Mouse (Mus musculus) intestine, embryonic 15.5 days (tissue): Measurements from ENCODE around the gene Psmb7. TPM values are rescaled to one million over a fixed set of nuclear protein-coding genes. Genes with fewer than 3 reads are reported as not detected.

Experiments
- ATAC-seq: fragments of 200-750 bp; cut with Nextera tagmentation; 2 replicates; pipeline ENCODE4 v1.8.0; 2017; ENCODE audit warnings: moderate TSS enrichment, moderate library complexity
- H3K27ac ChIP-seq: fragments of 300-500 bp; sonication (generic); 2 replicates; pipeline ENCODE4 v1.5.1; 2015; ENCODE audit warnings: mild to moderate bottlenecking, inconsistent platforms
- H3K27me3 ChIP-seq: fragments of 300-500 bp; sonication (generic); replicated peaks from 2 replicates; pipeline ENCODE4 v1.6.1; 2015; ENCODE audit warnings: inconsistent platforms
- H3K36me3 ChIP-seq: fragments of 300-500 bp; sonication (generic); 2 replicates; pipeline ENCODE4 v1.6.1; 2015; ENCODE audit warnings: inconsistent platforms
- H3K4me1 ChIP-seq: fragments of 300-500 bp; sonication (generic); replicated peaks from 2 replicates; pipeline ENCODE4 v1.6.1; 2015; ENCODE audit warnings: inconsistent platforms
- H3K4me2 ChIP-seq: fragments of 300-500 bp; sonication (generic); replicated peaks from 2 replicates; pipeline ENCODE4 v1.6.1; 2015; ENCODE audit warnings: mild to moderate bottlenecking, inconsistent platforms
- H3K4me3 ChIP-seq: fragments of 300-500 bp; sonication (generic); replicated peaks from 2 replicates; pipeline ENCODE4 v1.5.1; 2015; ENCODE audit warnings: inconsistent platforms
- H3K9ac ChIP-seq: fragments of 300-500 bp; sonication (generic); 2 replicates; pipeline ENCODE4 v1.6.1; 2015; ENCODE audit warnings: inconsistent platforms
- H3K9me3 ChIP-seq: fragments of 300-500 bp; sonication (generic); 2 replicates; pipeline ENCODE4 v1.6.1; 2016; ENCODE audit warnings: inconsistent platforms
- WGBS: fragments of 180-500 bp; shearing (Covaris S2); methylation state at CpG from one replicate; pipeline ENCODE4 v1.1.7; 2015; 5-methylcytosine and 5-hydroxymethylcytosine counted together
- polyA plus RNA-seq: library from polyadenylated mRNA; unstranded; fragments of >200 nt; fragmentation: Nextera tagmentation; extraction: Ambion mirVana; gene quantifications from 2 replicates; pipeline ENCODE4 v1.2.1, GENCODE M21; 2015

The Psmb7 gene
- polyA plus RNA-seq: 243 and 247 TPM in 2 replicates

GRCm38 (mm10) chr2:38643625-38644427, at the start of gene Psmb7:
Psmb7 (minus strand) TSS chr2:38644087.
- H3K9ac ChIP-seq: peak within 1 kb of the TSS; percentile 79
- no peaks in the 10 kb centered on the region for H3K27me3 ChIP-seq
- H3K36me3 ChIP-seq: no peaks in the 10 kb centered on the region
- ATAC-seq: peak; percentile 93
- 0 out of 2 replicates have a peak, but pooled peaks cover 2% of the 10 kb centered on the region for H3K4me1 ChIP-seq
- no peaks in the 10 kb centered on the region for H3K9me3 ChIP-seq
- H3K4me2 ChIP-seq: peak within 1 kb of the TSS; percentile 75
- peak within 1 kb of the TSS; percentile 79 for H3K4me3 ChIP-seq
- H3K27ac ChIP-seq: no peak within 1 kb of the TSS
- 2% methylated on average over 52 of the region's 52 CpGs for WGBS

DNA sequence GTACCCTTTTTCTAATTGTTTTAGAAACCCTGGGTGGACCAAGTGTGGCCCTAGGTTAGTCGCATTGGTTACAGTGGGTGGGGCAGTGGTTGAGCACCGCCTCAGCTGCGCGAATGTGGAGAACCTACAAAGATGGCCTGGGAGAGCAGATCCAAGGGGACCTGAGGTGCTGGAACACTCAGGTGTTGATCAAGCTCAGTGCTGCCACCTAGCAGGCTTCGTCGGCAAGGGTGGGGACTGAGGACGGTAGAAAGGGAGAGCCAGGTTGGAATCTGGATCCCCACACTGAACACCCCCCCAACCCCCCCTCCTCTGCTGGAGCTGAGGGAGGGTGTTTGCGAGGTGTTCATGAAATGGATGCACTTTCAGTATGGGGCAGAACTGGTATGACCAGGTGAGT, 47.7 kb upstream of the Psmb7 start:
- no peak overlapping the region for H3K4me3 ChIP-seq
- ATAC-seq: peak; percentile 24; the same call in 1 of the 2 replicates
- H3K9ac ChIP-seq: no peak overlapping the region
- H3K4me1 ChIP-seq: peaks cover 9% of the 10 kb centered on the region
- H3K27ac ChIP-seq: no peak overlapping the region
- WGBS: 23% methylated on average over 8 of the region's 8 CpGs
- 0 out of 2 replicates have a peak, but pooled peaks cover 8% of the 10 kb centered on the region for H3K27me3 ChIP-seq
- H3K36me3 ChIP-seq: no peaks in the 10 kb centered on the region
- no peaks in the 10 kb centered on the region for H3K9me3 ChIP-seq
- no peak overlapping the region for H3K4me2 ChIP-seq

- H3K27ac ChIP-seq: no peak overlapping the region
- no peaks in the 10 kb centered on the region for H3K9me3 ChIP-seq
- no peak for ATAC-seq
- no peak overlapping the region for H3K4me2 ChIP-seq
- 0 out of 2 replicates have a peak, but pooled peaks cover 8% of the 10 kb centered on the region for H3K27me3 ChIP-seq
- H3K9ac ChIP-seq: no peak overlapping the region
- 90% methylated on average over 1 of the region's 1 CpGs for WGBS
- no peak overlapping the region for H3K4me3 ChIP-seq
- peaks cover 9% of the 10 kb centered on the region for H3K4me1 ChIP-seq
- no peaks in the 10 kb centered on the region for H3K36me3 ChIP-seq
Measured at GRCm38 (mm10) chr2:38689881-38690280, 46.0 kb upstream of the Psmb7 start.

DNA sequence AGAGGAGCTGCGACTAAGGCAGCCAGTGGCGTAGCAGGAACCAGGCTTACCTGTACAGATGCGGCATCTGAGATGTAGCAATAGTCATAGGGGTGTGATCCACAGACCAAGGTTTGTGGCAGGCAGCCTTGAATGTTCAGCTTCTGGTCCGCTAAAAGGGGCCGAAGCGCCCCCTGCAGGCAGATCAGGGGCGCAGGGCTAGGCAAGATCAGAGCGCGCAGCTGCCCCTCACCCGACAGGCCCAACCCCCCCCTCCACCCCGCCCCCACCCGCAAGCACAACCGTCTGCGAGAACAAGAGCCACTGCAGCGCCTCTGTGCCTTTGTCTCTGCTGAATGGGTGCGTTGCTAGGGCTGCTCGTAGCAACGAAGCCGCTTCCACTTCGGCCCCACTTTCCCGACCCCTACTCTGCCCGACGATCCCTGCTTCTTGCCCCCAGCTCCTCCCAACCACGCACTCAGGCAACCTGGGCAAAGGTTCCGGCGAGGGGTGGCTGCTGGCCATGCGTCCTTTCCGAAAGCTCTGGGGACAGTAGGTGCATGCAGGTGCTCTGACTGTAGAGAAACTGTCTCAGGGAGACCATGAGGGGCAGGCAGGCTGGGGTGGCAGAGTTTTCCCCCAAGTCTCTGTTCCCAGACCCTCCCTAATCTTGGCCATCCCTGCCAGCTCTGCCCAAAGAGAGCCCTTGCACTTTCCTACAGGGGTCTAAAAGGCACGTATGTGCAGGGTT, 45.1 kb upstream of the Psmb7 start:
- H3K9ac ChIP-seq: peak overlapping the region; percentile 30; the same call in 1 of the 2 replicates
- peaks cover 9% of the 10 kb centered on the region for H3K4me1 ChIP-seq
- no peak overlapping the region for H3K27ac ChIP-seq
- no peaks in the 10 kb centered on the region for H3K9me3 ChIP-seq
- H3K36me3 ChIP-seq: no peaks in the 10 kb centered on the region
- H3K4me3 ChIP-seq: peak overlapping the region; percentile 26
- H3K4me2 ChIP-seq: peak overlapping the region; percentile 68
- 4% methylated on average over 29 of the region's 29 CpGs for WGBS
- peak; percentile 60 for ATAC-seq
- H3K27me3 ChIP-seq: 0 out of 2 replicates have a peak, but pooled peaks cover 8% of the 10 kb centered on the region

- Histone ChIP-seq H3K4me2 (no peak overlapping the region), H3K9me3 (no peaks in the 10 kb centered on the region), H3K27me3 (peaks cover 8% of the 10 kb centered on the region; the same call in 1 of the 2 replicates), H3K4me3 (no peak overlapping the region), H3K36me3 (no peaks in the 10 kb centered on the region), H3K4me1 (peaks cover 9% of the 10 kb centered on the region), H3K9ac (no peak overlapping the region), H3K27ac (no peak overlapping the region)
- ATAC-seq: no peak
- WGBS: 61% methylated on average over 3 of the region's 3 CpGs
Measured at GRCm38 (mm10) chr2:38685746-38686145, 41.9 kb upstream of the Psmb7 start.

GRCm38 (mm10) chr2:38683083-38683482, 39.2 kb upstream of the Psmb7 start:
- H3K4me1 ChIP-seq: no peaks in the 10 kb centered on the region
- H3K27me3 ChIP-seq: no peaks in the 10 kb centered on the region; the same call in 1 of the 2 replicates
- no peak overlapping the region for H3K4me2 ChIP-seq
- no peak for ATAC-seq
- no peak overlapping the region for H3K4me3 ChIP-seq
- 62% methylated on average over 5 of the region's 5 CpGs for WGBS
- no peaks in the 10 kb centered on the region for H3K9me3 ChIP-seq
- H3K27ac ChIP-seq: no peak overlapping the region
- H3K36me3 ChIP-seq: no peaks in the 10 kb centered on the region
- H3K9ac ChIP-seq: no peak overlapping the region

GRCm38 (mm10) chr2:38682209-38682608, 38.3 kb upstream of the Psmb7 start:
- H3K27ac ChIP-seq: no peak overlapping the region

GRCm38 (mm10) chr2:38678947-38679346, 35.1 kb upstream of the Psmb7 start:
- Histone ChIP-seq H3K27ac (no peak overlapping the region), H3K4me1 (no peaks in the 10 kb centered on the region), H3K4me2 (no peak overlapping the region), H3K27me3 (no peaks in the 10 kb centered on the region; the same call in 1 of the 2 replicates), H3K4me3 (no peak overlapping the region), H3K9ac (no peak overlapping the region), H3K36me3 (no peaks in the 10 kb centered on the region), H3K9me3 (no peaks in the 10 kb centered on the region)
- ATAC-seq: no peak

More at GRCm38 (mm10) chr2:38682209-38682608, 38.3 kb upstream of the Psmb7 start:
- Histone ChIP-seq H3K4me1 (no peaks in the 10 kb centered on the region), H3K27me3 (no peaks in the 10 kb centered on the region; the same call in 1 of the 2 replicates), H3K4me2 (no peak overlapping the region), H3K9ac (no peak overlapping the region), H3K9me3 (no peaks in the 10 kb centered on the region), H3K4me3 (no peak overlapping the region), H3K36me3 (no peaks in the 10 kb centered on the region)
- ATAC-seq: no peak
- 87% methylated on average over 5 of the region's 5 CpGs for WGBS

DNA sequence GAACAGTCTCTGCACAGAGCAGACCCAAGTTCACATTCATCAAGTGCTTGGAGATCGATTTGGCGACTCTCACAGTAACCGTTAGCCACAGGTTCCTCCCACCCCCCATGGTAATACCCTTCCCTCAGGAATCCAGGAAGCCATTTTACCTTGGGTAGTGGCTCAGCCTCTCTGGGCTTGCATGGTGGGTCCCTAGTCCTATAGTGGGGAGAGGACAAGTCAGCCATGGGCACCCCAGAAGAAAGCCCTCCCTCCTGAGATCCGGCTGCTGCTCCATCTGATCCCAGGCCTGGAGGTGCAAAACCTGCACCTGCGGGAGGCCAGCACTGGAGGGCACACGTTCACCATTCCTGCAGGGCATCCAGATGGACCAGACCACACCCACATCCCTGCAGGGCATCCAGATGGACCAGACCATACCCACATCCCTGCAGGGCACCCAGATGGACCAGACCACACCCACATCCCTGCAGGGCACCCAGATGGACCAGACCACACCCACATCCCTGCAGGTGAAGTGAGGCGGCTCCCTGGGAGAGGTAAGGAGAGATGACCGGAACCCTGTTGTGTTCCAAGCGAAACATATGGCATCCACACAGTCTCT, 31.6 kb upstream of the Psmb7 start:
- H3K4me2 ChIP-seq: no peak overlapping the region
- peaks cover 14% of the 10 kb centered on the region; the same call in 1 of the 2 replicates for H3K27me3 ChIP-seq
- H3K9ac ChIP-seq: no peak overlapping the region
- H3K4me1 ChIP-seq: no peaks in the 10 kb centered on the region
- no peak overlapping the region for H3K27ac ChIP-seq
- WGBS: 57% methylated on average over 9 of the region's 9 CpGs
- no peaks in the 10 kb centered on the region for H3K36me3 ChIP-seq
- H3K4me3 ChIP-seq: no peak overlapping the region
- peak; percentile 56 for ATAC-seq
- H3K9me3 ChIP-seq: no peaks in the 10 kb centered on the region

- no peak overlapping the region for H3K27ac ChIP-seq
- WGBS: 55% methylated on average over 11 of the region's 11 CpGs
Measured at GRCm38 (mm10) chr2:38672496-38672895, 28.6 kb upstream of the Psmb7 start.

GRCm38 (mm10) chr2:38668802-38669580, 25.1 kb upstream of the Psmb7 start:
- Histone ChIP-seq H3K27ac (no peak overlapping the region), H3K4me1 (no peaks in the 10 kb centered on the region; the same call in 1 of the 2 replicates), H3K9ac (no peak overlapping the region), H3K9me3 (no peaks in the 10 kb centered on the region), H3K4me3 (no peak overlapping the region), H3K36me3 (no peaks in the 10 kb centered on the region), H3K27me3 (peaks cover 14% of the 10 kb centered on the region; the same call in 1 of the 2 replicates), H3K4me2 (peak overlapping the region; percentile 34)
- WGBS: 13% methylated on average over 17 of the region's 17 CpGs
- ATAC-seq: peak; percentile 91

More at GRCm38 (mm10) chr2:38672496-38672895, 28.6 kb upstream of the Psmb7 start:
- H3K4me2 ChIP-seq: no peak overlapping the region
- H3K4me1 ChIP-seq: no peaks in the 10 kb centered on the region; the same call in 1 of the 2 replicates
- peaks cover 14% of the 10 kb centered on the region; the same call in 1 of the 2 replicates for H3K27me3 ChIP-seq
- H3K4me3 ChIP-seq: no peak overlapping the region
- no peaks in the 10 kb centered on the region for H3K36me3 ChIP-seq
- H3K9me3 ChIP-seq: no peaks in the 10 kb centered on the region
- no peak for ATAC-seq
- no peak overlapping the region for H3K9ac ChIP-seq
